Mouse (Mus musculus) neural tube, embryonic 10.5 days (tissue): ENCODE measurements around the gene Sowaha.

ENCODE experiments used
- DNase-seq: peaks from one replicate; pipeline ENCODE4 v3.0.0-alpha.2; 2017; ENCODE audit warnings: low spot score; ENCODE audit errors: extremely low spot score

Sowaha gene

GRCm38 (mm10) chr11:53479783-53480301 is at the start of gene Sowaha, which contains the start of gene Gm9945:
Gene Sowaha, minus strand, starts transcription at chr11:53480274.
Gene Gm9945, plus strand, starts transcription at chr11:53480166.
- no peak for DNase-seq

- DNase-seq, result no peak
Observed at GRCm38 (mm10) chr11:53529253-53529557, 49.1 kb upstream of the Sowaha start.

- DNase-seq, result no peak
Observed at GRCm38 (mm10) chr11:53528397-53529252, 48.6 kb upstream of the Sowaha start.

- no peak for DNase-seq
Observed at GRCm38 (mm10) chr11:53525461-53525860, 45.4 kb upstream of the Sowaha start.

- no peak for DNase-seq
Observed at GRCm38 (mm10) chr11:53524905-53525304, 44.8 kb upstream of the Sowaha start.

GRCm38 (mm10) chr11:53523545-53524405 is 43.7 kb upstream of the Sowaha start:
- no peak for DNase-seq

GRCm38 (mm10) chr11:53522930-53523329 is 42.9 kb upstream of the Sowaha start:
- DNase-seq, result no peak

DNA sequence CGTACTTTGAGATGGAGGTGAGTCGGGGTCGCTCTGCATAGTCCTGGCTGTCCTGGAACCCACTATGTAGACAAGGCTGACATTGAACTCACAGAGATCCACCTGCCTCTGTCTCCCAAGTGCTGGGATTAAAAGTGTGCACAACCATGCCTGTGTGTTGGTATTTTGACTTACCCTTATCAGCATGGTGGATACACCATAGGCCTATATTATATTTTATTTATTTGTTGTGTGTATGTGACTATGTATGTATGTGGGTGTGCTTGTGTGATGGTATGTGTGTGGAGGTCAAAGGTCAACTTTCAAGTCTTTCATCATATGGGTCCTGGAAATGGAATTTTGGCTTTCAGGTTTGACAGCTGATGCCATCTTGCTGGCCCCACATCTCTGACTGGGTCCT is 42.3 kb upstream of the Sowaha start:
- no peak for DNase-seq

GRCm38 (mm10) chr11:53521821-53522131 is 41.7 kb upstream of the Sowaha start:
- DNase-seq, result no peak

DNA sequence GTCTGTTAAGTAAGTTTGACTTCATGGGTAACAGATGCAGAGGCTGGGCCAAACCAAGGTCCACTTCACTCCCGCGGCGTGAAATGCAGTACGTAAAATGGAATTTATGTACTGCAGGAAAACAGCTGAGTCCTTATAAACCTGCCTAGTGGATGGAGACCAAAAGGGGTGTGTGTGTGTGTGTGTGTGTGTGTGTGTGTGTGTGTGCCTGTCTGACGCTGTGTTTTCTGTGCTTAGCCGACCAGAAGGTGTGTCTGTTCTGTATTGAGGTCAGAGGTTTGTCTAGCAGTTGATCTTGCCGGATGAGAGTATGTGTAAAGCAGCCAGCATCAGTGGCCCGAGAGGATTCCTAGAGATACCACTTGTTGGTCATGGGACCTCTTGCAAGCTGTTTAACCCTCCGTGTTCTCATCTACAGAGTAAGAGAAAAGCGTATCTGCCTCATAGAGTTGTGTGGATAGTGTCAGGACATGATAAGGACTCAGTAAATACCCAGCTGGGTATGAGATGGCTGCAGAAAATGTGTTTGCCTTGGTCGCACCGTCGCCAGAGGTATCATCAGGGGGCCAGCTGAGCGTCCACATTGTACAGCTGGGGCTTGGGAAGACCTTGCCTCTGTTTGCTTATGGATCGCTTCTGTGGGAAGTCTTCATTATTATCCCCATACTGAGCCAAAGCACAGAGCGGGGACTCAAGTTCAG is 41.2 kb upstream of the Sowaha start:
- no peak for DNase-seq

DNA sequence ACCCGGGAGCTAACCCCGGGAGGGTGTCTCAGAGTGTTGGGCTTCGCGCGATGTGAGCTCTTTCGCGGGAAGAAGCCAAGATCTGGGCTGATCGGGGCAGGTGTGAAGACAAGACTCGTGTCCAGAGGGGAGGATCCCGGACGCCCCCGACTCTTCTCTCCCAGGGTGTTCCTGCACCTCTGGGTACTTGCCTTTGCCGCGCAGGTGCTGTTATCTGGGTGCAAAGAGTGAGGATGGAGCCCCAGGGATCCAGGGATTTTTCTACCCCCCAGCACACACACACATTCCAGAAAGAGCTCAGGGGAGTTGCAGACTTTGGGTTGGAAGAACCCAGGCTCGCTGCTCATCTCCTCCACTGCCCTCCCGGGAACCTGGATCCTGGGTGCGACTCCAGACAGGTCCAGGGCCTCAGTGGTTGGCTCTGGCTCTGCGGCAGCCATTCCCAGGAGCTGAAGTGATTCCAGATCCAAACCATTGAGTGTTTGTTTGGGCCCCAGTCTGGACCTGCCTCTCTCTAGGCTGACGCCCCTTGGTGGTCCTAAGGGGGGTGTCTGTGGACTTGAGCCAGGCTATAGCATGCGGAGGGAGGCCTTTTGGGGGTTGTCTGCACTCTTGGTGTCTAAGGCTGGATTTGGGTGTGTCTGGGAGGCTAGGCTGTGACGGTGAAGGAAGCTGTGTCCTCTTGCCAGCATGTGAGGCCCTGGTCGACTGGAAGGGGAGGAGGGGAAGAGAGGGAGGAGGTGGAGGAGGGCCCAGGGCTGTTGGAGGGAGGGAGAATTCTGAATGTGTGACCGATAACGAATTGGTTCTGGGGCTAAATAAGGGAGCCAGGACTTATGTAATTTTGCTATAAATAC is 40.3 kb upstream of the Sowaha start:
- DNase-seq, result peak; percentile 53

- DNase-seq, result peak; percentile 74
Observed at GRCm38 (mm10) chr11:53519207-53520121, 39.4 kb upstream of the Sowaha start, which contains the start of gene Sept8. Gene Sept8, plus strand, starts transcription at chr11:53519257.

GRCm38 (mm10) chr11:53518759-53519158 is 38.7 kb upstream of the Sowaha start:
- DNase-seq, result no peak

DNA sequence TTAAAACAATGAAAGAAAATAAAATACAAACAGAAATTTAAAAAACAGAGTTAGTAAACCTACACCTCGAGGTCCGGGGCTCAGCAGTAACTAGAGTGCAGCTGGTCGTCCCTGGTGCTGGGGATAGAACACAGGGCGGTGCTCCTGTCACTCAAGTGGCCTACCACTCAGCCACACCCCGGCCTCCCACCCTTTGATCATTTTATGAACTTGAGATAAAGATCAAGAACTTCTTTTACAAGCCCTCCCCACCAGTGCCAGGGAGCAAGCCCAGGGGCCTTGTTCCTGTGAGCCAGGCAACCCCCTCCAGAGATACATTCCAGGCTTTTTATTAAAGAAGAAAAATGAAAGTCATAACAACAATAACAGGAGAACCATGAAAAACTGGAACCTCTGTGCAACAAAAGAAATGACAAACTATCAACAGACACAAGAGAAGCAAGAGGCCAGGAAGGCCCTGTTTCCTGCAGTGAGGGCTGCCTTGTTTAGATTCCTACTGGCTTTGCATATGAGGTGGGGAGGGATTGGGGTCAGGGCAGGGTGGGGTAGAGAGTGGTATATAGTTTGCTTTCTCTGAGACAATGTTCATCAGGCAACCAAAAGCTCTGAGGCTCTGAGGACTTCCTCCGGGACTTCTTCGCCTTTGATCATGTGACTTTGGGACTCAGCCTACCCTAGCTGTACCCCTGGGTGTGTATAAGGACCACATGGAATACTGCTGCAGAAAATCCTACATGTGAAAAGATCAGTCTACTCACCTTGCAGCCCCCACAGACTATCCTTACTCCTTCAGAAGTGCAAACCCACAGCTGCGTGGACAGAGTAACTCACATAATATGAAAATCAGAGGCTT is 36.9 kb upstream of the Sowaha start:
- DNase-seq, result no peak

GRCm38 (mm10) chr11:53510351-53510750 is 30.3 kb upstream of the Sowaha start:
- no peak for DNase-seq

- DNase-seq, result no peak
Observed at GRCm38 (mm10) chr11:53508591-53508990, 28.5 kb upstream of the Sowaha start.

GRCm38 (mm10) chr11:53508152-53508551 is 28.1 kb upstream of the Sowaha start:
- DNase-seq, result no peak

GRCm38 (mm10) chr11:53507098-53507805 is 27.2 kb upstream of the Sowaha start:
- DNase-seq, result no peak
